Mouse (Mus musculus): ENCODE results near the gene Fthl17b. TPM values are rescaled to one million over a fixed set of nuclear protein-coding genes. Genes with fewer than 3 reads are reported as not detected.

The Fthl17b gene
- polyA plus RNA-seq, 1 experiment from 2014 or later: not detected

Other genes starting within 250 kb of the Fthl17b start
- gene Ssx9, start 214.5 kb downstream of the Fthl17b start, polyA plus RNA-seq (2015; fragmentation: Nextera tagmentation; extraction: Ambion mirVana): not detected in 2 replicates
- not detected in 2 replicates for gene Ssxb5, start 159.3 kb downstream of the Fthl17b start, polyA plus RNA-seq (2015; fragmentation: Nextera tagmentation; extraction: Ambion mirVana)
- gene Gm6592, start 119.0 kb downstream of the Fthl17b start, polyA plus RNA-seq (2015; fragmentation: Nextera tagmentation; extraction: Ambion mirVana): not detected in 2 replicates
- not detected in 2 replicates for gene Gm5751, start 88.7 kb downstream of the Fthl17b start, polyA plus RNA-seq (2015; fragmentation: Nextera tagmentation; extraction: Ambion mirVana)
- 10.3 and 13.2 TPM in 2 replicates for gene B630019K06Rik, start 70.6 kb downstream of the Fthl17b start, polyA plus RNA-seq (2015; fragmentation: Nextera tagmentation; extraction: Ambion mirVana)
- gene Fthl17c, start 13.6 kb upstream of the Fthl17b start, polyA plus RNA-seq (2015; fragmentation: Nextera tagmentation; extraction: Ambion mirVana): not detected in 2 replicates
- not detected in 2 replicates for gene Fthl17d, start 23.8 kb upstream of the Fthl17b start, polyA plus RNA-seq (2015; fragmentation: Nextera tagmentation; extraction: Ambion mirVana)
- not detected in 2 replicates for gene Fthl17e, start 70.5 kb upstream of the Fthl17b start, polyA plus RNA-seq (2015; fragmentation: Nextera tagmentation; extraction: Ambion mirVana)
- gene Fthl17f, start 100.0 kb upstream of the Fthl17b start, polyA plus RNA-seq (2015; fragmentation: Nextera tagmentation; extraction: Ambion mirVana): not detected in 2 replicates
- not detected in 2 replicates for gene 4930402K13Rik, start 141.6 kb upstream of the Fthl17b start, polyA plus RNA-seq (2015; fragmentation: Nextera tagmentation; extraction: Ambion mirVana)
- 10.4 and 10.7 TPM in 2 replicates for gene Lancl3, start 236.9 kb upstream of the Fthl17b start, polyA plus RNA-seq (2015; fragmentation: Nextera tagmentation; extraction: Ambion mirVana)